Mouse (Mus musculus): ENCODE measurements at regions not wholly inside any gene's neighbourhood (a gene's known extent, or its start where the extent isn't known, plus 50 kb on each side); places are given as distances from the start of the nearest gene placed in this dataset.

GRCm38 (mm10) chr1:82042051-82042432, 190.9 kb upstream of the Gm9747 start:
- no peak for DNase-seq (ENCODE audit: low spot score)

GRCm38 (mm10) chr1:82042527-82042926, 190.4 kb upstream of the Gm9747 start:
- no peak for DNase-seq (ENCODE audit: low spot score)

GRCm38 (mm10) chr1:82066291-82066690, 166.6 kb upstream of the Gm9747 start:
- no peak for DNase-seq (ENCODE audit: low spot score)

- no peak for DNase-seq (ENCODE audit: low spot score)
These were observed 164.3 kb upstream of the Gm9747 start for GRCm38 (mm10) chr1:82068571-82068970.

GRCm38 (mm10) chr1:82070181-82071109, 162.5 kb upstream of the Gm9747 start:
- no peak for DNase-seq (ENCODE audit: low spot score)

GRCm38 (mm10) chr1:82089136-82089839, 143.6 kb upstream of the Gm9747 start:
- no peak for DNase-seq (ENCODE audit: low spot score)

- no peak for DNase-seq (ENCODE audit: low spot score)
These were observed 137.8 kb upstream of the Gm9747 start for GRCm38 (mm10) chr1:82095101-82095500.

- DNase-seq (ENCODE audit: low spot score) = no peak
These were observed 126.2 kb upstream of the Gm9747 start for GRCm38 (mm10) chr1:82106756-82107155.

GRCm38 (mm10) chr1:82110071-82110635, 122.8 kb upstream of the Gm9747 start:
- DNase-seq (ENCODE audit: low spot score) = no peak

GRCm38 (mm10) chr1:82112401-82112800, 120.5 kb upstream of the Gm9747 start:
- no peak for DNase-seq (ENCODE audit: low spot score)

GRCm38 (mm10) chr1:82124503-82124902, 108.4 kb upstream of the Gm9747 start:
- no peak for DNase-seq (ENCODE audit: low spot score)

GRCm38 (mm10) chr1:82129700-82130275, 103.1 kb upstream of the Gm9747 start:
- DNase-seq (ENCODE audit: low spot score) = no peak

GRCm38 (mm10) chr1:82132536-82132935, 100.4 kb upstream of the Gm9747 start:
- no peak for DNase-seq (ENCODE audit: low spot score)

- DNase-seq (ENCODE audit: low spot score) = no peak
These were observed 98.0 kb upstream of the Gm9747 start for GRCm38 (mm10) chr1:82134938-82135337.

- no peak for DNase-seq (ENCODE audit: low spot score)
These were observed 97.1 kb upstream of the Gm9747 start for GRCm38 (mm10) chr1:82135761-82136331.

GRCm38 (mm10) chr1:82145256-82145655, 87.7 kb upstream of the Gm9747 start:
- DNase-seq (ENCODE audit: low spot score) = no peak

- peak; percentile 29 for DNase-seq (ENCODE audit: low spot score)
These were observed 82.4 kb upstream of the Gm9747 start for GRCm38 (mm10) chr1:82150219-82151128.

GRCm38 (mm10) chr1:82155961-82156360, 77.0 kb upstream of the Gm9747 start:
- no peak for DNase-seq (ENCODE audit: low spot score)

GRCm38 (mm10) chr1:82157013-82157412, 75.9 kb upstream of the Gm9747 start:
- no peak for DNase-seq (ENCODE audit: low spot score)

GRCm38 (mm10) chr1:82158466-82158865, 74.4 kb upstream of the Gm9747 start:
- DNase-seq (ENCODE audit: low spot score) = no peak

GRCm38 (mm10) chr1:82159201-82159600, 73.7 kb upstream of the Gm9747 start:
- DNase-seq (ENCODE audit: low spot score) = no peak
